Mouse (Mus musculus): ENCODE data around the gene Timp3. TPM values are rescaled to one million over a fixed set of nuclear protein-coding genes. Genes with fewer than 3 reads are reported as not detected.
A peak's percentile ranks its signal among the peaks of the same experiment; 100 is the strongest.

Timp3 gene
- polyA plus RNA-seq, 1 experiment = 30.5 TPM

- TF ChIP-seq POLR2A (IDR thresholded peaks at IDR 0.05; ENCODE audit: control insufficient read depth, extremely low read depth, insufficient read depth, low read length, poor library complexity) = no peak
- TF ChIP-seq CTCF (IDR thresholded peaks at IDR 0.05; ENCODE audit: borderline replicate concordance, control insufficient read depth, extremely low read depth, insufficient read depth, low read length, poor library complexity) = no peak
- no peak for DNase-seq
- WGBS = 79% methylated on average over 10 of the region's 10 CpGs
- Histone ChIP-seq H3K36me3 (ENCODE audit: control insufficient read depth, insufficient read depth, low read length) (no peaks in the 10 kb centered on the region), H3K4me1 (replicated peaks; ENCODE audit: control insufficient read depth, insufficient read depth, low read length) (no peaks in the 10 kb centered on the region), H3K27me3 (ENCODE audit: control insufficient read depth, insufficient read depth, low read length) (no peaks in the 10 kb centered on the region; the same call in 1 of the 2 replicates), H3K4me3 (ENCODE audit: control insufficient read depth, insufficient read depth, low read length) (no peak overlapping the region), H3K27ac (ENCODE audit: control insufficient read depth, insufficient read depth, low read length) (no peak overlapping the region)
Observed at GRCm38 (mm10) chr10:86294599-86295365, 5.4 kb upstream of the Timp3 start.

- TF ChIP-seq POLR2A (IDR thresholded peaks at IDR 0.05; ENCODE audit: control insufficient read depth, extremely low read depth, insufficient read depth, low read length, poor library complexity) (no peak), CTCF (IDR thresholded peaks at IDR 0.05; ENCODE audit: borderline replicate concordance, control insufficient read depth, extremely low read depth, insufficient read depth, low read length, poor library complexity) (no peak)
- Histone ChIP-seq H3K27ac (ENCODE audit: control insufficient read depth, insufficient read depth, low read length) (no peak overlapping the region), H3K27me3 (ENCODE audit: control insufficient read depth, insufficient read depth, low read length) (peaks cover 2% of the 10 kb centered on the region; the same call in 1 of the 2 replicates), H3K4me3 (ENCODE audit: control insufficient read depth, insufficient read depth, low read length) (no peak overlapping the region), H3K36me3 (ENCODE audit: control insufficient read depth, insufficient read depth, low read length) (no peaks in the 10 kb centered on the region), H3K4me1 (replicated peaks; ENCODE audit: control insufficient read depth, insufficient read depth, low read length) (peaks cover 3% of the 10 kb centered on the region; the same call in 1 of the 2 replicates)
- 24% methylated on average over 13 of the region's 13 CpGs for WGBS
- DNase-seq = no peak
Observed at GRCm38 (mm10) chr10:86295454-86296098, 4.6 kb upstream of the Timp3 start.

GRCm38 (mm10) chr10:86296111-86296510 lies 4.1 kb upstream of the Timp3 start:
- peak; percentile 56 for DNase-seq
- H3K4me1 ChIP-seq (replicated peaks; ENCODE audit: control insufficient read depth, insufficient read depth, low read length) = peaks cover 3% of the 10 kb centered on the region; the same call in 1 of the 2 replicates
- TF ChIP-seq CTCF (IDR thresholded peaks at IDR 0.05; ENCODE audit: borderline replicate concordance, control insufficient read depth, extremely low read depth, insufficient read depth, low read length, poor library complexity) (peak; percentile 82; the same call in 1 of the 2 replicates), POLR2A (IDR thresholded peaks at IDR 0.05; ENCODE audit: control insufficient read depth, extremely low read depth, insufficient read depth, low read length, poor library complexity) (no peak)
- peaks cover 2% of the 10 kb centered on the region; the same call in 1 of the 2 replicates for H3K27me3 ChIP-seq (ENCODE audit: control insufficient read depth, insufficient read depth, low read length)
- WGBS = 2% methylated on average over 14 of the region's 14 CpGs
- H3K36me3 ChIP-seq (ENCODE audit: control insufficient read depth, insufficient read depth, low read length) = no peaks in the 10 kb centered on the region
- no peak overlapping the region for H3K4me3 ChIP-seq (ENCODE audit: control insufficient read depth, insufficient read depth, low read length)
- H3K27ac ChIP-seq (ENCODE audit: control insufficient read depth, insufficient read depth, low read length) = no peak overlapping the region

- Histone ChIP-seq H3K27me3 (ENCODE audit: control insufficient read depth, insufficient read depth, low read length) (peaks cover 2% of the 10 kb centered on the region; the same call in 1 of the 2 replicates), H3K27ac (ENCODE audit: control insufficient read depth, insufficient read depth, low read length) (no peak overlapping the region), H3K36me3 (ENCODE audit: control insufficient read depth, insufficient read depth, low read length) (no peaks in the 10 kb centered on the region), H3K4me1 (replicated peaks; ENCODE audit: control insufficient read depth, insufficient read depth, low read length) (peaks cover 3% of the 10 kb centered on the region; the same call in 1 of the 2 replicates), H3K4me3 (ENCODE audit: control insufficient read depth, insufficient read depth, low read length) (no peak overlapping the region)
- DNase-seq = no peak
- WGBS = 91% methylated on average over 2 of the region's 2 CpGs
- no peak for TF ChIP-seq CTCF (IDR thresholded peaks at IDR 0.05; ENCODE audit: borderline replicate concordance, control insufficient read depth, extremely low read depth, insufficient read depth, low read length, poor library complexity)
- no peak for TF ChIP-seq POLR2A (IDR thresholded peaks at IDR 0.05; ENCODE audit: control insufficient read depth, extremely low read depth, insufficient read depth, low read length, poor library complexity)
Observed at GRCm38 (mm10) chr10:86297307-86297706, 2.9 kb upstream of the Timp3 start.

- Histone ChIP-seq H3K27ac (ENCODE audit: control insufficient read depth, insufficient read depth, low read length) (no peak overlapping the region), H3K27me3 (ENCODE audit: control insufficient read depth, insufficient read depth, low read length) (peaks cover 2% of the 10 kb centered on the region; the same call in 1 of the 2 replicates), H3K4me3 (ENCODE audit: control insufficient read depth, insufficient read depth, low read length) (no peak overlapping the region), H3K36me3 (ENCODE audit: control insufficient read depth, insufficient read depth, low read length) (no peaks in the 10 kb centered on the region), H3K4me1 (replicated peaks; ENCODE audit: control insufficient read depth, insufficient read depth, low read length) (peaks cover 3% of the 10 kb centered on the region; the same call in 1 of the 2 replicates)
- WGBS = 90% methylated on average over 6 of the region's 6 CpGs
- TF ChIP-seq CTCF (IDR thresholded peaks at IDR 0.05; ENCODE audit: borderline replicate concordance, control insufficient read depth, extremely low read depth, insufficient read depth, low read length, poor library complexity) (no peak), POLR2A (IDR thresholded peaks at IDR 0.05; ENCODE audit: control insufficient read depth, extremely low read depth, insufficient read depth, low read length, poor library complexity) (no peak)
- DNase-seq = no peak
Observed at GRCm38 (mm10) chr10:86298326-86298725, 1.8 kb upstream of the Timp3 start.

GRCm38 (mm10) chr10:86299795-86300194 lies 377 bp upstream of the Timp3 start:
- Histone ChIP-seq H3K4me3 (ENCODE audit: control insufficient read depth, insufficient read depth, low read length) (no peak overlapping the region), H3K36me3 (ENCODE audit: control insufficient read depth, insufficient read depth, low read length) (no peaks in the 10 kb centered on the region), H3K27me3 (ENCODE audit: control insufficient read depth, insufficient read depth, low read length) (peaks cover 2% of the 10 kb centered on the region; the same call in 1 of the 2 replicates), H3K4me1 (replicated peaks; ENCODE audit: control insufficient read depth, insufficient read depth, low read length) (peaks cover 3% of the 10 kb centered on the region; the same call in 1 of the 2 replicates), H3K27ac (ENCODE audit: control insufficient read depth, insufficient read depth, low read length) (no peak overlapping the region)
- TF ChIP-seq CTCF (IDR thresholded peaks at IDR 0.05; ENCODE audit: borderline replicate concordance, control insufficient read depth, extremely low read depth, insufficient read depth, low read length, poor library complexity) = no peak
- TF ChIP-seq POLR2A (IDR thresholded peaks at IDR 0.05; ENCODE audit: control insufficient read depth, extremely low read depth, insufficient read depth, low read length, poor library complexity) = no peak
- WGBS = 73% methylated on average over 6 of the region's 6 CpGs
- no peak for DNase-seq

All from thymus, adult 2 months (tissue).